Mouse (Mus musculus) hindbrain, embryonic 11.5 days (tissue): ENCODE measurements around the gene Pacrg. TPM values are rescaled to one million over a fixed set of nuclear protein-coding genes. Genes with fewer than 3 reads are reported as not detected.
A peak's percentile ranks its signal among the peaks of the same experiment; 100 is the strongest.

Experiments
- ATAC-seq: fragments of 200-750 bp; cut with Nextera tagmentation; 2 replicates; pipeline ENCODE4 v1.8.0; 2017; ENCODE audit warnings: mild to moderate bottlenecking, moderate TSS enrichment, moderate library complexity; ENCODE audit not compliant: low FRiP score
- DNase-seq: peaks from one replicate; pipeline ENCODE4 v3.0.0-alpha.2; 2015; ENCODE audit warnings: low spot score
- H3K27ac ChIP-seq: fragments of 300-500 bp; sonication (generic); 2 replicates; pipeline ENCODE4 v1.5.1; 2014; ENCODE audit warnings: mild to moderate bottlenecking, low read depth, low read length
- H3K27me3 ChIP-seq: fragments of 300-500 bp; sonication (generic); 2 replicates; pipeline ENCODE4 v1.6.1; 2014; ENCODE audit warnings: mild to moderate bottlenecking, low read length, moderate library complexity, mixed read lengths; ENCODE audit not compliant: control insufficient read depth, insufficient read depth
- H3K36me3 ChIP-seq: fragments of 300-500 bp; sonication (generic); 2 replicates; pipeline ENCODE4 v1.6.1; 2014; ENCODE audit warnings: mild to moderate bottlenecking, low read length, moderate library complexity, mixed read lengths; ENCODE audit not compliant: control insufficient read depth, insufficient read depth
- H3K4me1 ChIP-seq: fragments of 300-500 bp; sonication (generic); replicated peaks from 2 replicates; pipeline ENCODE4 v1.6.1; 2014; ENCODE audit warnings: low read length, mixed read lengths; ENCODE audit not compliant: control insufficient read depth, insufficient read depth
- H3K4me2 ChIP-seq: fragments of 300-500 bp; sonication (generic); replicated peaks from 2 replicates; pipeline ENCODE4 v1.6.1; 2014; ENCODE audit warnings: mild to moderate bottlenecking, low read depth, low read length
- H3K4me3 ChIP-seq: fragments of 300-500 bp; sonication (generic); 2 replicates; pipeline ENCODE4 v1.5.1; 2014; ENCODE audit warnings: low read depth, low read length
- H3K9ac ChIP-seq: fragments of 300-500 bp; sonication (generic); 2 replicates; pipeline ENCODE4 v1.6.1; 2014; ENCODE audit warnings: low read depth, low read length
- H3K9me3 ChIP-seq: fragments of 300-500 bp; sonication (generic); 2 replicates; pipeline ENCODE4 v1.6.1; 2016; ENCODE audit warnings: low read length; ENCODE audit not compliant: control insufficient read depth
- WGBS: fragments of 180-500 bp; shearing (Covaris S2); extraction: QIAGEN DNeasy Blood & Tissue Kit; methylation state at CpG from one replicate; pipeline ENCODE4 v1.1.7; 2014; 5-methylcytosine and 5-hydroxymethylcytosine counted together
- polyA plus RNA-seq: library from polyadenylated mRNA; unstranded; fragments of >200 nt; fragmentation: Nextera tagmentation; extraction: Ambion mirVana; gene quantifications from 2 replicates; pipeline ENCODE4 v1.2.1, GENCODE M21; 2014

The Pacrg gene
- polyA plus RNA-seq, 1 experiment from 2014 or later: 5.8 TPM

DNA sequence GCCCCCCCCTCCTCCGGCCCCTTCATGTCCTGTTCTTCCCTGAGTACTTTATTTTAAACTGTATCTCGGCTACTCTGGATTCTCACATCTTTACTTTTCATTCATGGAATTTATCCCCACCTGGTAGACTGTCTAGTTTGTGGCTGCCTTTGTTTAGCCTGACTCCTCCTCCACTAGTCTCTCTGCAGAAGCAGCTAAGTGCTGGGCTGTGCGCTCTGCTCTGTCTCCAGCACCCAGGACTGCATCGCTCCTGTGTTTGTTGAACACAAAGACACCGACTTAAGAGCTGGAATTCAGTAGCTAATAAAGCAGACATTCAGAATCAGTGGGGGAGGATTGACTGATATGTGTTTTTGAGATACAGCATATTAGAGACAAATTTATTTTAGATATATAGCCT is 391.7 kb downstream of the Pacrg start:
- H3K4me3 ChIP-seq: no peak overlapping the region
- H3K27ac ChIP-seq: no peak overlapping the region
- WGBS: 78% methylated on average over 5 of the region's 5 CpGs
- H3K9ac ChIP-seq: no peak overlapping the region
- H3K4me1 ChIP-seq: peaks cover 10% of the 10 kb centered on the region; the same call in 1 of the 2 replicates
- no peaks in the 10 kb centered on the region for H3K27me3 ChIP-seq
- DNase-seq (no peak), ATAC-seq (no peak)
- H3K4me2 ChIP-seq: no peak overlapping the region
- no peaks in the 10 kb centered on the region for H3K36me3 ChIP-seq
- no peaks in the 10 kb centered on the region for H3K9me3 ChIP-seq

DNA sequence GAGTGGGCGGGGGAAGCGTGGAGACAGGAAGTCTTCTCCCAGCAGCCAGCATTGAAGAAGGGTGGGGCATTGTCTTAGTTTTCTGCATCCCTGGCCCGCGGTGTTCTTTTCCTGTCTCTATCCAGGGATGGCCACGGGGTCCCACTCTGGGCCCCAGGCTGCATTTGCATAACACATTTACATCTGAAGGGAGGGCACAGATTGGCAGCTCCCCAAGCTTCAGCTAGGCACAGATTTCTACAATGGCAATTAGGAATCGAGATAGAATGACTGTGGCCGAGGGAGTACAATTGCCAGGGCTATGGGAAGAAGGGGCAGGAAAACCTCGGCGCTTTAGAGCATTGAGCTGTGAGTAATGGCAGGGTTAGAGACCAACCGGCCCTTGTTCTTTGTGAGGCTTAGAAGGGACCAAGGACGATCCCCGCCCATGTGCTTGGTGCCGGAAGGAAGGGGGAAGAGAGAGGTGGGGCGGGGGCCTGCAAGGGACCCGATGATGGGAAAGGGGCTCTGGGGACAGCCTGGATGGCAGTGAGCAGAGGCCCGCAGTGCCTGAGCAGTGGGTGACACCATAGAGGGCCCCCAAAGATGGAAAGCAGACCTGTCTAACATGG is 398.5 kb downstream of the Pacrg start:
- peak; percentile 93 for ATAC-seq
- 18% methylated on average over 16 of the region's 16 CpGs for WGBS
- H3K9ac ChIP-seq: peak overlapping the region; percentile 44
- no peak overlapping the region for H3K4me3 ChIP-seq
- H3K4me1 ChIP-seq: no peaks in the 10 kb centered on the region; the same call in 1 of the 2 replicates
- peak overlapping the region; percentile 61 for H3K27ac ChIP-seq
- no peaks in the 10 kb centered on the region for H3K36me3 ChIP-seq
- H3K27me3 ChIP-seq: no peaks in the 10 kb centered on the region
- H3K9me3 ChIP-seq: no peaks in the 10 kb centered on the region
- peak; percentile 55 for DNase-seq
- peak overlapping the region; percentile 11; the same call in 1 of the 2 replicates for H3K4me2 ChIP-seq

DNA sequence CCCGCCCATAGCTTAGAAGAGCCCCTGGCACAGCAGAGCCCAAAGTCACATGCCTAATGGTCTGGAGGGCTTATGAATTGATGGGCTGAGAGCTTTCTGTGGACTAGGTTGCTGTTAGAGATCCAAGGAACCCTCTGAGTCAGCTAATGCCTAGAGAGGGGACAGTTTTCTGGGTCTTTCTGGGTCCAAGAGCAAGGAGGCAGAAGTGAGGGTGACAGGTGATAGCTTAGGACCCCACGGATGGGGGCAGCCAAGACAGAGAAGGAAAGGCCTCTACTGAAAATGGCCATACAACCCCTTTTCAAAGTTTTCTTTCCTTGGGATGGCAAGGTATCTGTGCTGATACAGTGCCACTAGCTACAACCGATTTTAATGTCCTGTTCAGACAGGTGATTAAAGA is 399.1 kb downstream of the Pacrg start:
- DNase-seq (no peak), ATAC-seq (no peak)
- H3K4me3 ChIP-seq: no peak overlapping the region
- no peak overlapping the region for H3K9ac ChIP-seq
- H3K27ac ChIP-seq: peak overlapping the region; percentile 61; the same call in 1 of the 2 replicates
- H3K9me3 ChIP-seq: no peaks in the 10 kb centered on the region
- no peak overlapping the region for H3K4me2 ChIP-seq
- no peaks in the 10 kb centered on the region for H3K36me3 ChIP-seq
- 65% methylated on average over 3 of the region's 3 CpGs for WGBS
- no peaks in the 10 kb centered on the region for H3K27me3 ChIP-seq
- H3K4me1 ChIP-seq: no peaks in the 10 kb centered on the region; the same call in 1 of the 2 replicates

GRCm38 (mm10) chr17:10439815-10440214 is 400.3 kb downstream of the Pacrg start:
- Histone ChIP-seq H3K4me3 (no peak overlapping the region), H3K27me3 (no peaks in the 10 kb centered on the region), H3K9ac (no peak overlapping the region), H3K4me1 (no peaks in the 10 kb centered on the region; the same call in 1 of the 2 replicates), H3K36me3 (no peaks in the 10 kb centered on the region), H3K9me3 (no peaks in the 10 kb centered on the region), H3K4me2 (no peak overlapping the region), H3K27ac (no peak overlapping the region)
- no peak for DNase-seq
- WGBS: 68% methylated on average over 8 of the region's 8 CpGs
- no peak for ATAC-seq

GRCm38 (mm10) chr17:10434867-10435266 is 405.2 kb downstream of the Pacrg start:
- H3K27ac ChIP-seq: no peak overlapping the region
- no peaks in the 10 kb centered on the region for H3K9me3 ChIP-seq
- no peak overlapping the region for H3K9ac ChIP-seq
- no peak overlapping the region for H3K4me2 ChIP-seq
- no peak for ATAC-seq
- DNase-seq: no peak
- 47% methylated on average over 1 of the region's 1 CpGs for WGBS
- no peak overlapping the region for H3K4me3 ChIP-seq
- H3K4me1 ChIP-seq: no peaks in the 10 kb centered on the region
- H3K36me3 ChIP-seq: no peaks in the 10 kb centered on the region
- no peaks in the 10 kb centered on the region for H3K27me3 ChIP-seq

GRCm38 (mm10) chr17:10432525-10433180 is 407.5 kb downstream of the Pacrg start:
- ATAC-seq (no peak), DNase-seq (no peak)
- Histone ChIP-seq H3K9me3 (no peaks in the 10 kb centered on the region), H3K4me3 (no peak overlapping the region), H3K4me2 (no peak overlapping the region), H3K9ac (no peak overlapping the region), H3K4me1 (no peaks in the 10 kb centered on the region), H3K27me3 (no peaks in the 10 kb centered on the region), H3K36me3 (no peaks in the 10 kb centered on the region), H3K27ac (no peak overlapping the region)
- WGBS: 88% methylated on average over 7 of the region's 7 CpGs

GRCm38 (mm10) chr17:10431849-10432524 is 408.1 kb downstream of the Pacrg start:
- Histone ChIP-seq H3K27me3 (no peaks in the 10 kb centered on the region), H3K4me2 (no peak overlapping the region), H3K4me1 (no peaks in the 10 kb centered on the region), H3K9me3 (no peaks in the 10 kb centered on the region), H3K9ac (no peak overlapping the region), H3K27ac (no peak overlapping the region), H3K4me3 (no peak overlapping the region), H3K36me3 (no peaks in the 10 kb centered on the region)
- ATAC-seq (no peak), DNase-seq (no peak)
- WGBS: 72% methylated on average over 6 of the region's 6 CpGs

DNA sequence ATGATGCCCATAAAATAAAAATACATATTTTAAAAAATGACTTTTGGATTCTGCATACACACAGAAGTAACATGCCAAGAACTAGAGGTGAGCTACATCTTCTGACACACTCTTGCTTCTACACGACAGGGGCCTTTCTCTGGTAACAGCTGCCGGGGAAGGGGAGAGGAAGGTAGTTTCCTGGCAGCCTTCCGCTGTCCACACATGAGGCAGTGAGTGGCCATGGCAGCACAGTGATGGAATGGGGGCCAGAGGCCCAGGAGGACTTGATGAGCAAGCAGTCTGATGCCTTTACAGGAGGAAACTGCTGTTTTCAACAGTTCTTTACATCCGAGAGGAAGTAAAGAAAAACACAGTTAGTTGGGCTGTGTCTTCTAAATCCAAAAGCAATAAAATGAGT is 409.3 kb downstream of the Pacrg start:
- Histone ChIP-seq H3K9me3 (no peaks in the 10 kb centered on the region), H3K4me1 (no peaks in the 10 kb centered on the region), H3K9ac (no peak overlapping the region), H3K27ac (no peak overlapping the region), H3K36me3 (no peaks in the 10 kb centered on the region), H3K4me3 (no peak overlapping the region), H3K4me2 (no peak overlapping the region), H3K27me3 (no peaks in the 10 kb centered on the region)
- WGBS: 81% methylated on average over 4 of the region's 4 CpGs
- no peak for ATAC-seq
- no peak for DNase-seq
